Mouse (Mus musculus) fat pad, adult 2 months (tissue): ENCODE results near the gene Nus1.
A peak's percentile ranks its signal among the peaks of the same experiment; 100 is the strongest.

Experiments
- DNase-seq: peaks from one replicate; pipeline ENCODE4 v3.0.0-alpha.2; 2011; ENCODE audit warnings: low read depth, low spot score; ENCODE audit errors: extremely low read depth

The Nus1 gene

DNA sequence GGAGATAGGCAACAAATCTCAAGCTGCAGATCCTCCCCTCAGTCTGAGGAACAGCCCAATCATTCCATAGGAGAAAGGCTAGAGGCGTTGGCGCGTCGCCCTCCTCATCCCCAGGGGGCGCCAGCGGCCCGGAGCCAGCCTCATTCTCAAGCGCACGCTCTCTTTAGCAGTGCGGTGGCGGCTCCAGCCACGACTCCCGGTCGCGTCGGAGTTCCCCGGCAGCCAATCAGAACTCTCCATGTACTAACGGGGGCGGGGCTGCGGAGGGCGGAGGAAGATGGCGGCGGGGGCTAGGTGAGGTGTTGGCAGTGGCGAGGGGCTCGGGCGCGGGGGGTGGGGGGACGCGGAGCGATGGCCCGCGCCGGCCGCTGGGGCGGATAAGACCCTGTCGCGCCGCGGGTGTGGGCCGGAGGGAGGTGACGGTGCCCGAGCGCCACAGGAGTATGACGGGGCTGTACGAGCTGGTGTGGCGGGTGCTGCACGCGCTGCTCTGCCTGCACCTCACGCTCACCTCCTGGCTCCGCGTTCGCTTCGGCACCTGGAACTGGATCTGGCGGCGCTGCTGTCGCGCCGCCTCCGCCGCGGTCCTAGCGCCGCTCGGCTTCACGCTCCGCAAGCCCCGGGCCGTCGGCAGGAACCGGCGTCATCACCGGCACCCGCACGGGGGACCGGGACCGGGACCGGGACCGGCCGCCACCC, at the start of gene Nus1:
Nus1 (plus strand) TSS at position 249 of the 699 bp plus-strand sequence.
- no peak for DNase-seq

DNA sequence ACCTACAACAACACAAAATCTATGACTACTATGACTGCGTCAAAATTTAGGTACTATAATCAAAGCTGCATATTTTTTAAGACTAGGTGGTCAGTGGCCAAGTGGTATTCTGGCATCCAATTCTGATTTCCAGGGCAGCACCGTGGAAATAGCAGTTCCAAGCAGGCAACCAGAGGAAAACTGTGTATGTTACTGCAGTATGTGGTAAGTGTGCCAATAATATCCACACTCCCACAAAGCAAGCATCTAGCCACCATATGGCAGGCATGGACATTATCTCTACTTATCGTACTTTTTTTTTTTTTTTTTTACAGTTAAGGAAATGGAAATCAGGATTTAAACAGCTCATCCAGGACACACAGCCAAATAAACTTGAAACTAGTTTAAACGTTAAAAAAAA, 49.0 kb upstream of the Nus1 start:
- no peak for DNase-seq

DNA sequence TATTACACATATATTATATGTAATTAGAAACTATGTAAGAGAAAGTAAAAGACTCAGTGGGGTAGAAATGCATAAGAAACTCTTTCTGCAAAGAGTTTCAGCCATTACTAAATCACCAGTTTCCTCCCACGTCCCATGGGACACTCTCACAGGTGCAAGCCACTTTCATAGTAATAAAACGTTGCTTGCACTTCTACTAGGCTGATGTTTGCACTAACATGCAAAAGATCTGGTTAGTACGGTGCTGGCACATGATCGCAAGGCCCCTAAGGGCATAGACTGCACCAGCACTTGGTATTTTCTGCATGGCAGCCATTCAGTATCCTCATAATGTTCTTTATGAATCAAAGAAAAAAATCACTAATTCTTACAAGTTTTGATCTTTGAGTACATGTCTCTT, 43.5 kb upstream of the Nus1 start:
- no peak for DNase-seq

DNA sequence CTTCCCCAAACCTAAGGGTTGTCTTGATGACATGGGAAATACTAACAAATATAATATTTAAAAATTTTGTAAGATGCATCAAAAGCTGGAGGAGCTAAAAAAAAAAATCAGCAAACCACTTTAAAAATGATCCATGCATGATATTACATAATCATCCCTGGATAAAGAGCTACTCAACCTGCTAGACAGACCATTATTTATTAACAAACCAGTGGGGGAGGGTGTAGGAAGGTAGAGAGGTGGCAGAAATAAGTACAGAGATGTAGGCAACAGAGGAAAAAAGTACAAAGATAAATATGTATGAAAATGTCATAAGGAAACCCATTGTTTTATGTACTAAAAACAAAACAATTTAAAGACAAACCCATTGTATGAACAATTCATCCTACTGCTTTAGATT, 42.7 kb upstream of the Nus1 start:
- DNase-seq = no peak

DNA sequence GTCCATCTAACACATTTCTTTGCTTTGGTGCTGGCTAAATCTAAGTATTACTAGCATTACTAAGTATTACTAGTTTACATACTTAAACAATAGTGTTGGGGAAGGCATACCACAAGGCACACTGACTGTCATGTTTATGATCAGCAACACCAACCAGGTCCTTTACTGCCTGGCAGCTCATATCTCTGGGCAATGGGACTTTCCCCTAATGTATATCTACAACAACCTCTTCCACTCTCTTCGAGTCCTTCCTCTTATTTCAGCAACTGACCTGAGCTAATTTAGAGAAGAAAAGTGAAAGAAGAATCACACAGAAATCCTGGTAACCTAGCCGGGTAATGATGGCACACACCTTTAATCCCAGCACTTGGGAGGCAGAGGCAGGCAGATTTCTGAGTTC, 40.9 kb upstream of the Nus1 start:
- no peak for DNase-seq

DNA sequence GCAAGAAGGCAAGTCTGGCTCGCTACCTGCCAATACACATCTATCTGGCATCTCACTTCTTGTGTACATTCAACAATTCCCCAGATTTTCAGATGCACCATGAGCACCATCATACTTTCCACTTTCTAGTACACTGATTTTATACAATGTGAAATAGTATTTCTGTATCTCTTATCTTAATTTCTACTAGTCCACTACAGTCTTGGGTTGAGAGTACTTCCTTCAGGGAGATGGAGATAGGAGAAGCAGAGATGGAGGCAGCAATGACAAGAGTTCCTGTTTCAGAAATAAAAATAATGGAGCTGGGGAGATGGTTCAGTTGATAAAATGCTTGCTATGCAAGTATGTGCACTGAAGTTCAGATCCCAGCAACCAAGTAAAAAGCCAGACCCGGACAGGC, 39.5 kb upstream of the Nus1 start:
- DNase-seq = no peak

DNA sequence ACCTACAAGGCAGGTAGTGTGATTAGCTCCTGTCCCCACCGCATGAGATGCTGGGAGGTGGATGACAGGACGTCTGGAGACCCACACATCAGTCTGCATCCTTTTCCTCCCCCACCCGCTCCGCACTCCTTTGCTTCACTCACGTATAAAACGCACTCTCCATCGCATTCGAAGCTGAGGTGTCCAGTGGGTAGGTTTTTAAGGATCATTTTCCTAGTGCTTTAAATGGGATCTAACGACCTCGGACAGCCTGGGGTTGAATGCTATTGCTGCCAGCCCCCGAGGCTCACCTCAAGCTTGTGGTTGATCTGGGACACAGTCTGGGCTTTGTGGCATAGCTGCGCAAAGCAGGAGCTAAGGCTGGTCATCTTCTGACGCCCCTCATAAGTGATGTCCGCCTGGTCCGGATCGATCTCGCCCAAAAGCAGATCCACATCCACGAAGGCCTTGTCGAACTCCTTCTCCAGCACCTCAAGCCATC, 36.0 kb upstream of the Nus1 start:
- DNase-seq = no peak

DNA sequence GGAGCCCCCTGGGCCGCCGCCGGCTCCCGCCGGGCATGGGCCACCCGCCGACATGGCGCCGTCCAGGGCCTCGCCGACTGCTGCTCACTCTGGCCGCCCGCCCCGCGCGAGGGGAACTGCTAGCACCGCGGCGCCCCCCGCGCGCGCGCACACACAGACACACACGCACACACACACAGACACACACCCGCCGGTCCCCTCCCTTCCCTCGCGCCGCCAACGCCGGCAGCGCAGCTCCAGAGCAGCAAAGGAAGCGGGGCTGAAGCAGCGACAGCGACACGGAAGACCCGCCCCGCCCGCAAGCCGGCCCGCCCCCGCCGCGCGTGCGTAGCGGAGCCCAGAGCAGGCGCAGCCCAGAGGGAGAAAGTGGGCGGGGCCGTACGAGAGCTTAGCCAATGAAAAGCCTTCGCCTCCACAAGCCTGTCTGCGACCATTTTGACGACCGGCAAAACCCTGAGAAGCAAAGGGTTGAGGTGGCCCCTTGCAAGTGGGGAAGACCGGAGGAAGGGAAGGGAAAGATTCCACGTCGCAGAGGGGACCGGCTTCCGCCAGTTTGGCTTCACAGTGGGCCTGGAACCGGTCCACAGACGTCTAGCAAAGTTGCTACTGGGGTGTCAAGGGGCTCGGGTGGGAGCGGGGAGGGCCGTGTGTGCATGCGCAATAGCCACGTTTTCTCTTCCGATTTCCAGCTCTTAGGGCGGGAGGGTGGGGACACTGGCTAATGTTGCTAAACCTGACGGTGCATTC, 35.3 kb upstream of the Nus1 start, which contains the start of gene Gopc:
Gopc (minus strand) TSS at position 280 of the 747 bp plus-strand sequence.
- DNase-seq = no peak

DNA sequence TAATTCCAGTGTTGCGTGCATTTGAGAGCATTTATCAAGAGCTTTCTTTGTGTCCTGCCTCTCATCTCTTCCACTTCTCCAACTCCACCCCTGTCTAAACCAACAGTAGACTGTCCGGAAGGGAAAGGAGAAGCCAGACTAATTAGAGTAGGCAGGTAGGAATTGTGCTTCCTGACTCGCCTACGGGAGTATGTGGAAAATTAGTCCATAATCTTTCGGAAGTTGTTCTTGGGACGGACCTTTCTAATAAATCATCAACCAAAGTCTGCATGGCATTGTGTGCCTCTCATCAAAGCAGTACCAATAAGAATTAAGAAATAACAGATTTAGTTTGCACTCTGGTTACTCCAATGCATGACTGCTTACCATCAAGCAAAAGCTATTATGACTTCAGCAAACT, 34.3 kb upstream of the Nus1 start:
- peak; percentile 80 for DNase-seq

DNA sequence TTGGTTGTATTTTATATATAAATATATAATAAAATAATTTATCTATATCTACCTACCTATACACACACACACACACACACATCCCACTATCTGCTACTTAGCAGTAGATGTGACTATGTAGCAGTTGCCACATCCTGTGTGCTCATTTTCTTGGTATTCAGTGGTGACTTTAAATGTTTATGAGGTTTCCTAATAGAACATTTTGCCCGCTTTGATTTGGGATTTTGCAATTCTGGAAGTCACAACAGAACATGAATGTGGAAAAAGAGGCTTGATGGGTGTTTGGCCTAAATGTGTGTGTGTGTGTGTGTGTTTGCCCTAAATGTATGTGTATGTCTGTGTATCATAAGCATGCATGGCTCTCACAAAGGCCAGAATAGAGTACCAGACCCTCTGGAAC, 33.8 kb upstream of the Nus1 start:
- DNase-seq = peak; percentile 74

DNA sequence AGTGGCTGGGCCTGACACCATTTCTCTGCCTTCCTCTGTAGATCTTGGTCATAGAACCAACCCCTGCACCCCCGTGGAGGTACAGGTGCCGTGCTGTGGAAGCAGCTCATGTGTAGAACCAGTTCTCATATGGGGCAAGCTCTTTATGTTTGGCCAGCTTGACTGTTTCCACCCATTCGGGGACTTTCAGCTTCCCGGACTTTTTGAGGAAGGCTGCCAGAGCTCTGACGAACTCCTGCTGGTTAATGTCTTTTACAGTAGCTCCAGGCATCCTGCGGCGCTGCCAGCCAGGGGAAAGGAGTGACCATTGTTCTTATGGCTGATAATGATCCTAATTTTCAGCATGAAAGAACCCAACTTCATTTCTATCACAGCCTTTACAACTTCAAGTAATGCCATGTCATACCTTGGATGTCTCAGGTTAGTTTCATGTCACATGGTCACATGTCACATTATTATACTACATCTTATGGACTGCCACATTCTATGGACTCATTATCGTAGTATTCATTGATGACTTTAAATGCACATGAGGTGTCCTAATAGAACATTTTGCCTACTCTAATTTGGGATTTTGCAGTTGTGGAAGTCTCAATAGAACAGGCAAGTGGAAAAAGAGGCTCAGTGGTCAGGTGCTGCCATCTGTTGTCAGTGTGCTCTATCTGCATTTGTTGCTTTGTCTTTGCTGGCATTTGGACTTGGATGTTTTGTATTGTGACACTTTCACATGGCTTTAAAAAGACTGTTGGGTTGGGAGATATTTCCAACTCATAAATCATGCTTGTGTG, 32.3 kb upstream of the Nus1 start:
- DNase-seq = no peak

DNA sequence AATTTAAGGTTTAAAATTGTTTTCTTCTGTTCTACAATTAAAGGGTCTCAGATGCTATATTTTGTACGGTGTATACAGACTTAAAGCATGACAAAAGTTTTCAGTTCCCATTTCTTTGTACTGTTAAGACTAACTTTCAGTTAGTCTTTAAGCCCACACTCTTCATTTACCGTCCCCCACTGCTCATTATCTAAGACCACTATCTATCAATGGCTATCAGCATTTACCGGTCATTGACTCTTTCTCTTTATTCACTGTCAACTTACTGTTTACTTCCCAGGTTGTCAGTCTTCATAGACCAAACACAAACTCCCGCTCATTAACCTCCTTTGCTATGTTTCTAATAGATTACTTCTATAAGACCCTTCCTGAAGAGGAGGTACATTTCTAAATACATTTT, 30.2 kb upstream of the Nus1 start:
- DNase-seq = no peak

DNA sequence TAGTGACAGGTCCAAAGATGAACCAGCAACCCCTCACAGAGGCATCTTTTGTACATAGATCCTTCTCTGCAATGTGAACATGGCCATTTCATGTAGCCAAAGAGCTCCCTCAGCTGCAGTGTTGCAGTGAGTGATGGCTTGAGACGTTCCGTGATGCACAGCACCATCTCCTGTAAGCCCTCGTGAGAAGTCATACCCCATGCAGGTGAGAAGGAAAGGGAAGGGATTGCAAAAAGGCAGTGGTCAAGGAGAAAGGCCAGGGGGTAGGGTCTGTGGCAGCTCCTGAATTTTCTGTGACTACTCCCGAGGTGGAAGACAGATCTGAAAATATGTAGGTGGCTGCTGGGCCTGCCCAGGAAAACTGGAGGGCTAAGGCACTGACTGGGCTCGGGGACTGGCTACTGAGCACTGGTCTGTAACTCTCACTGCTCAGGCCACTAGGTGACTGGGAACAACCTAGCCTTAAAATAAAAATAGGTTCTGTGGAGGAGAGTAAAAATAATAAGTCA, 28.4 kb upstream of the Nus1 start, which contains the start of gene Nepn:
Nepn (plus strand) TSS at position 51 of the 509 bp plus-strand sequence.
- no peak for DNase-seq

DNA sequence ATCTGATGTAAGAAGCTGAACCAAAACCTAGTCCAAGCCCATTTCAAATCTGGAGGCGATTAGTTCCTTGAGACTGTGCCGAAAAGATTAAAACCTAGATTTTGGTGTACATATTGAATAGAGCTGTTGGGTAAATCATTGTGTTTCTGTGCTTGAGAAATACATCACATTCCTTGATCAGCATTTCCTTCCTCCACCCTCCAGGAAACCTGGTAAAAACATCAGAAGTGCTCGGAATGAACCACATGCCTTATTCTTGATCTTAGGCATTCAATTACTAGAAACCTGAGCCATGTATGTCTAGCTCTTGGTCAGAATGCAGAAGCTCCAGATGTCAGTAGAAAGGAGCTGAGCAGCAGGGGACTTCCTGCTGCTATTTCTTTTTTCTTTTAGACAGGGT, 27.9 kb upstream of the Nus1 start:
- DNase-seq = no peak

DNA sequence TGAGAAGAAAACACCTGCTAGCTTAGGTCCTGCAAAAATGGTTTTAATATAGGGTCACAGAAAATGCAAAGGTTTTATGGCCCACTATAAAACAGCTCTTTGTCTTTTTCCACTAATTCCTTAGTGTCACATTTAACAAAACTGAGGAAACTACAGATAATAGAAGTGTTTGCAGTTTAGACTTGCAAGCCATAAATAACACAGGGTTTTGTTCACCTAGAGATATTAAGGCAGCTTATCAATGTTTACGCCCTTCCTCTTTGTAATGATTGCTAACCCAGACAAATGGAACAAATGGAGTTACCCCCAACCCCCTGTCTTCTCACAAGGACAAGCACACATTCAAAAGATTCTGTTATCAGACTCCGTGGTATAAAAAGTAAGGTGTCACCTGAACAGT, 26.1 kb upstream of the Nus1 start:
- no peak for DNase-seq

DNA sequence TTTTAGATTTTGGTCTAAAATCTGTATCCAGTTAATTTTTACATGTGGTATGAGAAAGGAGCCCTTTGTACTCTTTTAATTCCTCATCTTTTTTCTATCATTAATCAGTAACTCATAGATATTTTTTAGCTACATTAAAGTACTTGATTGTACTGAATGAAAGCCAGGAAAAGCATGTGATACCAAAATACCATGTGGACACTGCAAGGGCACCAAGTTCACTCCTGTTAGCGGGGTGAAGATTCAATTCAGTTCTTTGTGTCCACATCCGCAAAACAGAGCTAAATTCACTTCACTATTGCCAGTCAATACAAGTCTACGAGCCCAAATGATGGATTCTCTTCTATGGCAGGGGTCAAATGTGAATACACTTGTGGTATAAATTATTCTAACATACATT, 20.7 kb upstream of the Nus1 start:
- DNase-seq = no peak

DNA sequence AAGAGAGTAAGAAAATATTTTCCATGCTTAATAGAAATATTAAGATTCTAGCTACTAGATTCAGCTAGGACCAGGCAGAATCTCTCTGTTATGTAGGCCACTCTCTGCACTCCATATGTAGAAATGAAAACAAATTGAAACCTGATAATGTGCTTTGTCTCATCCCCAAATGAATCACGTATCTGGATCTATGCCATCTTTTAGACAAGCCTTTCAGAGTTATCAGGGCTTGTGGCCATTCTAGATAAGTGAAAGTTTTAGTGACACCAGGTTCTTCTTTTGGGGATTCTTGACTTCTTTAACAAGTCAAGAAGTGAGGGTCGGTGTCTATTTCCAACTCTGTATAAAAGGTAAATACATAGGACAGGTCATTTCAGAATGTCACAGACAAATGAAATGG, 18.6 kb upstream of the Nus1 start:
- DNase-seq = no peak

DNA sequence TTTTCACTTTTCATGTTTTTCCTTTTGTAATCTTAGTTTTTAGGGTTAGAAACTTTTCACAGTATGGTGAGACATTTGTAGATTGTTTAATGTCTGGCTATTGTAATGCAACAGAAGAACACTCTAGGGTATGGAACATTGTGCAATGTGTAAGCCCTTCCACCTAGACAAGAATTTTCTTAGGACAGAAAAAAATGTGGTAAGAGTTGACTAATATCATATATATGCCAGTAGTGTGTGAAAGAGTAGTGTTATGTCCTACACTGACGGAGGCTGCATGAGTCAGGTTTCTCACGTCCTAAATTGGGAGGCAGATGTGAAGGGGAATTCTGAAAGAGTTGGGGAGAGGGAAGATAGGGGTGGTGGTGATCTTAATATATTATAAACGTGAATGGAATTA, 17.6 kb upstream of the Nus1 start:
- DNase-seq = peak; percentile 89

DNA sequence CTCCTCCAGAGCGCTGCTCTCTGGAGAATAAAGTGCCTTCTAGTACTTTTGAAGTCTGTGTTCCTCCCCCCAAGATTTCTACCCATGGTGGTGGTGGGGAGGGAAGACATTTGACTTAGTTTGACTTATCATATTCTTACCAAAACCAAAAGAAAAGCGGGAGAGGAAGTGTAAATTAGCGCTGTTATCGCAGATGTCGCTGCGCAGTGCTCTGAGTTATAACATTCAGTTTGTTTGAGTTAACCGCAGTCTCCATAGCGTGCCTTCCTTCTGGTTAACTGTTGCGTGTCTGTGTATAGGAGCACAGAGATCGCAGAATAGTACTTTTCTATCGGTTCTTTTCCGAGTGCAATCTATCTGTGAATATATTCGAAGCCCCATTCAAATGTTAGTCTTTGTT, 12.2 kb upstream of the Nus1 start:
- no peak for DNase-seq

DNA sequence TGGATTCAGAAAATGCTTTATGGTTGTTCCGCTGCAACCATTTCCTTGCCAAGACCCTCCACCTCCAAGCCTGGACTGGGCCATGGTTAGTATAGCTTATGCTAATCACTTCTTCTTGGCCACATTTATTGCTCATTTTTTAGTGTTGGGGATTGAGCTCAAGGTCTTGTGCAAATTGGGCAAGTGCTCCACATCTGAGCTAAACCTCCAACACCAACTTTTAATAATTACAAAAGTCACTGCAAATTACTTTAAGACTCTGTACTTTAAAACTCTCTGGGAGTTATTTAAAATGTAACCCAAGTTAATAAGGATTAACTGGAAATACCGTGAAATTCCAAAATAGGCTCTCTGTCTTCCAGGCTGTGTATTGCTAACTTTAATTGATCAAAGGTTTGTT, 9.8 kb upstream of the Nus1 start:
- DNase-seq = no peak

DNA sequence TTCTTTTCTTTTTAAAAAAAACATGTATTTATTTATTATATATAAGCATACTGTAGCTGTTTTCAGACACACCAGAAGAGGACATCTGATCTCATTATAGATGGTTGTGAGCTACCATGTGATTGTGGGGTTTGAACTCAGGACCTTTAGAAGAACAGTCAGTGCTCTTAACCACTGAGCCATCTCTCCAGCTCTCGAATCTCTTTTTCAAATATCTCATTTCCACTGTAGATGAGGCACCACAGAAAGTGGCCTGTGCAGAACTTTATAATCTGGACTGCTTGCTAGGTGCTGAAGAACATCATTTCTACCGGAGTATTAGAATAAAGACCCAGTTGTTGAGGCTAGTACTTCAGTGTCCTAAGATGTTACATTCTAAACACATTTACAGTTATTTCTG, 2.3 kb upstream of the Nus1 start:
- no peak for DNase-seq
